Mouse (Mus musculus): Measurements from ENCODE around the gene Celf2.

The Celf2 gene

DNA sequence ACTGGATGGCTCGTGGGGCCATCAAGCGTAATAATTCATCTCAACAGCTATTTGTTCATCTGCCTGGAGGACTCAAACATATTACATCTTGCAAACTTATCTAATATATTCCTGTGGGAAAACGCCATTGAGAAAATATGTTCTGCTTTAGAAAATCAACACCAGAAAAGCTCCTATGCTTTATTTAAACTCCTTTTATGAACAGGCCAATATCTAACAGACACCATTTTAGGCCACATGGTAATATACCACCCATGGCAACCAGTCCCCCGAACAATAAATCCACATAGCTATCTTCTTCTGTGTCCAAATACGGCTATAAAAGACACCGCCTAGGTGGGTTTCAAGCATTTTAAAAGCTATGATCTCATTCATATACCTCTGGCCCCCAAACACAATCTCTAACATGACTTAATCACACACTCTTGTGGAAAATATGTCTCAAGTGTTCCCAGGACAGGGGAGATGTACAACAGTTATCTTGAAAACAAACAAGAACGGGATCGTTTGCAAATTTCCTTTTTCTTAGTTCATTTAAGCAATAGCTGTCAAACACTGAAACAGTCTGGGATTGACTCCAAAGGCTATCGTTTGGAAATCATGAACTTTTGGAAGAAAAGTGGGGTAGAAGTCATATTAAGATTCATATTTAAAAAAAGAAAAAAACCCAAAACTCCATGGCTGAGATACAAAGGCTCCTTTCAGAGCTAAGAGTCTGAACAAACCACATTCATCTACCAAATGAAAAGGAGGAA lies 639.2 kb downstream of the Celf2 start:
- peak; percentile 7 for DNase-seq (ENCODE audit: low read depth)

DNA sequence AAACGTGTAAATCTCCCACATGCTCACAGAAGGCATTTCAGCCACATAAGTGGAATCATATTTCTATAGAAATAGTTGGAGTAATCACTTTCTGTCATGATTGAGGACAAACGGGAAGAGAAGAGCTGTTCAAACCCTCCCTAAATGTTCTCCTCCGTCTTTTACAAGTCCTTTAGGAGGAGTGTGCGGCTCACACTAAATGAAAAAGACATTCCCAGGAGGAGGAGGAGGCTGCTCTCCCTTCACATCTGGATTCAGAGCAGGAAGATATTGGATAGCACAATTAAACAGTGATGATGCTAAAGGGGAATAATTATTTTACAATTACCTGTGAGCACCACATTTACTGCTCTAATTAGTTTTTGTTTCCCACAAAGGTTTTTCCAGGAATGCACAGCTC lies 642.1 kb downstream of the Celf2 start:
- DNase-seq (ENCODE audit: low read depth) = no peak

DNA sequence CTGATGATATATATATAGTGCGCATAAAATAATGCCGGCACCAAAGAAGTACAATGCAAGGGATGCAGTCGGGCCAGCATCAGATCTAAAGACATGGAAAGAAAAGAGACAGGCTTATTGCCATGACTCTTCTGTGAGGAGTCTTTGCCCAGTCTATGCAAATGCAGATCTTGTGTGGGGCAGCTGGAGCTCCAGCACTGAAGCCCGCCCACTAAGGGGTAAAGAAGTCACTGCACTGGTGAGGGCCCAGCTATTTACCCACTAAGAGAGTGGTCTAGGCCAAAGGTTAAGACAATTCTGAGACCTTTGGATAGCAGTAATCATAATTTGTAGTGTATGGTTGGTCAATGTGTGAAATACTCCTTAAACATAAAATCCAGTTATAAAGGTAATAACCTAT lies 643.6 kb downstream of the Celf2 start:
- no peak for DNase-seq (ENCODE audit: low read depth)

DNA sequence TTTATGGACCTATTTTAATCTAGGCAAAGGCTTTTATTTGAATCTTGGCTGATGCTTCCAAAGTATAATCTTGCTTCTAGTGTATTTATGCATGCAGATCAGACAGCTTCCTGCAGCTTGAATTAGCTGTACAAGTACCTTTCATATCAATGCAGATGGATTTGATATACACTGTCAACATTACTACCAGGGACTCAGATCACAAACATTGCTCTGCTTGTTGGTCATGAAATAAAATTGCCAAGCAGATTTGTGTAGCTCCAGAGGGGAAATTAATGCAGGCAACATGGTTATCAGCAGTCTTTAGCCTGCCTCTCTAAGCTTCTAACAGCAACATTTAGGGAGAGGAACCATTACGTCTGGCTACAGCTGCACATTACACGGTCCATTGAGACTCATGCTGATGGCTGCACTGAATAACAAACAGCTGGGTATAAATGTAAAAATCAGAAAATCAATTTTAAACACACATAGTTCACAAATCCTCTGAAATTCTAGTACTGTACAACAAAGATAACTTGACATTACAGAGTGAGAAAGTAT lies 659.2 kb downstream of the Celf2 start:
- no peak for DNase-seq (ENCODE audit: low read depth)

DNA sequence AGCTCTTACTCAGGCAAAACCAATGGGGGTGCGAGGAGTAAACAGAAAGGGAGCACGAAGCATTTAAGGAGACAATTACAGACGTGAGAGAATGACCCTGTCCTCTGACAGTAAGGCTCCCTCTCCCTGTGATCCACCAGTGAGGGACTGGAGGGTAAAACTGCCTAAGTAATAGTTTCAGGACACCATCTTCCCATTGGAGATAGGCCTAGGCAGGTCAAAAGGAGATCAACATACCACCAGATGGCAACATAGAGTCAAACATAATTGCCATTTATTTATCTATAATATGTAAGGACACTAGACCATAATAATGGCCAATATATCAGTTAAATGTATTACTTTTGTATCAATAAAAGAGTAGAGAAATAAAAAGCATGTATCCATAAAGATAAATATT lies 660.0 kb downstream of the Celf2 start:
- DNase-seq (ENCODE audit: low read depth) = peak; percentile 12

DNA sequence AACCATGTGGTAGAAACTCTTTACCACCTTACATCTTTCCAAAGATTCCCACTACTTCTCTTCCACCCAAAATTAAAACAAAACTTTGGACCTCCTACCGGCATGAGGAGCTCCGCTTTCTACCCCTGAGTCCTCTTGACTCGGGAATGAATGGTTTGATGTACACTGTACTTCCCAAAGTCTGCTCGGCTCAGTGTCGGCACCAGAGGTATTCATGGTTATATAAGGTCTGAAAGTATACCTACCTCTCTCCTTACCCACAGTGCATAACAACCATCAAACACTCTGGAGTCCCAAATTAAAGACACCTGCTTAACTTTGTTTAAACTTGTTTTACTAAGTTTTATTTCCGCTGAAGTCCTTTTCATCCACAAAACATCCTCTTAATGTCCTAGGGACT lies 679.3 kb downstream of the Celf2 start:
- no peak for DNase-seq (ENCODE audit: low read depth)

DNA sequence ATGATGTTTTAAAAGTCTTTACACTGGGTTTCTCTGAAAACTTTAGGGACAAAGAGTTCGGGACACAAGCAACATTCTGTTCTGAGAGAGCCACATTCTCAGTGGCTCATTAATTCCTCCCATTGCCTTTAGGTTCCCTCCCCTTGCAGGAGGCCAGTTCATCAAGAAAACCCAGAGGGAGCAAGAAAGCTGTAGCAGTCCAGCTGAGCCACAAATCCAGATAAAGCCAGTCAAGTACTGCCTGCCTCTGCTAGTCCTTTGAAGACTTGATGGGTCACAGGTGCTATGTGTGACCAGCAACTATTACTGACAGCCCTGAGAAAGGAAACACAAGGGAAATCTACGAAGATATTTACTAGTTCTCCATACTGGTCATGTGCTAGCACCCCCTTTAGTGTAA lies 681.8 kb downstream of the Celf2 start:
- no peak for DNase-seq (ENCODE audit: low read depth)

DNA sequence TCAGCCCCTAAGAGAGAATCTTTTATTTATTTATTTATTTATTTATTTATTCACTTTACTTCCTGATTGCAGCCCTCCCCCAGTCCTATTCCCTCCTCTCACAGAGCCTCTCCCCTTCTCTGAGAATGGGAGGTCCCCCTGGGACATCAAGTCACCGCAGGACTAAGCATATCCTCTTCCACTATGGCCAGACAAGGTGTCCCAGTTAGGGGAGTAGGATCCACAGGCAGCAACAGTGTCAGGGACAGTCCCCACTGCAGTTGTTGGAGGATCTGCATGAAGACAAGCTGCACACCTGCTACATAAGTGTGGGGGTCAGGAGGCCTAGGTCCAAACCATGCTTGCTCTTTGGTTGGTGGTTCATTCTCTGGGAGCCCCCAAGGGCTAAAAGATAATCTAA lies 686.3 kb downstream of the Celf2 start:
- no peak for DNase-seq (ENCODE audit: low read depth)

DNA sequence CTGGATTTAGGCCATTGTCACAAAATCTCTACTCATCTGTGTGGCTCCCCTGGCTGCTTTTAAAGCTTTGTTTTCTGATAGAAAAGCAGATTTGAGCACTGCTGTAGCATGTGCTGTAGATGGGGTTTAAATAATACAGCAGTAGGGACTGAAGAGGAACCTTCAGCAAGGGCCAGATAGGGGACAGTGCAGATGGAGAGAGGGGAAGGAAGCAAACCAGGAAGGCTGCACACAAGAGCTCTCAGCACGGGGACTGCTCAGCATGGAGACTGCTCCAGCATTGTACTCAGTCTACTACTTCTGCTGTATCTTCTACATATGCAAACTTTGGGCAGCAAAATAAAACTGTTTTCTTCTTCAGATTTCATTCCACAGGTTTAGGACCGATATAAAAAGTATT lies 687.8 kb downstream of the Celf2 start:
- no peak for DNase-seq (ENCODE audit: low read depth)

DNA sequence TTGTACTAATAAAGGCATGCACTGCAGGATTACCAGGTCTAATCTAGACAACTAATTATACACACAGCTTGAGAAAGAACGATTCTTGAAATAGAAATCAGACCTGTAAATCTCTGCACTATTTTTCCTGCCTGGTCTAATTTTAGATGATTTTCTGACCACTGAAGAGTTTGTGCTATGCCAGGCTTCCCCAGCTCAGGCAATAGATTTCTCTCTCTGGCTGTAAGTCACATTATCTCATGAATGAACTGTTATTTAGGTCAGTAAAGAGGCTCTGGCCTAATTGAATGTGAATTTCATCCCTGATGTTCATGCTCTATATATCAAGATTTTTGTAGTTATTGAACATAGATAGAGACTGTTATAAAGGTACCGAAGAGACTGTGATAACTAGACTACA lies 694.1 kb downstream of the Celf2 start:
- no peak for DNase-seq (ENCODE audit: low read depth)

DNA sequence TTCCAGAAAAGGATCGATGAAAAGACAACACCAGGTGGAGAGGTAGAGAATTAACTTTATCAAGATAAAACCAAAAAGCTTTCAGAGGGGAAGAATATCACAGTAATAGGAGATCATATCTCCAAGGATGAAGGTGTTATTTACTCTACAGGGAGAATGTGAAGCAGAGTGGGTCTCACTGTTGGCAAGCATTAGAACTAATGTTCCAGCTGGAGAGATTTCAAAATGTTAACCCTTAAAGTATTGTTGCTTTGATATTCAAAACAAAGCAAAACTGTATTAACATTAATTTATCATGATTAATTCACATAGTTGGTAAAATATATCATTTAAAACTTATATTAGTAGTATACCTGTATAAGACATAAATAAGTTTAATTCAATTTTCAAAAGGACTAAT lies 700.6 kb downstream of the Celf2 start:
- no peak for DNase-seq (ENCODE audit: low read depth)

DNA sequence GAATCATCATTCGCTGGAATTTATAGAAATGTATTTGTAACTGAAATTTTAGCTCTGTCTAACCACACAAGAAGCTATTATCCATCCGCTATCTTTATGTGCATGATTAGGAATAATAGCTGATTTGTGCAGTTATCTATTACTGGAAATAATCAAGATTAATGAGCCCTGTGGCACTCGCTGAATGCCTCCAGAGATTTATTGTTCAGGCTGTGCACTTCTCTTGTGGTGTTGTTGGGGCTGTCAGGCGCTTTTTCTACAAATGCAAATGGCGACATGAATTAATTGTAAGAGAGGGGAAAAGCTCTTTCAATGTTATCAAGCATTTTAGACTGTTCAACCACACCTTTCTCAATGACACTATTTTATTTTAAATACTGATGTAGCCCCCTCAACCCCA lies 712.6 kb downstream of the Celf2 start:
- no peak for DNase-seq (ENCODE audit: low read depth)

DNA sequence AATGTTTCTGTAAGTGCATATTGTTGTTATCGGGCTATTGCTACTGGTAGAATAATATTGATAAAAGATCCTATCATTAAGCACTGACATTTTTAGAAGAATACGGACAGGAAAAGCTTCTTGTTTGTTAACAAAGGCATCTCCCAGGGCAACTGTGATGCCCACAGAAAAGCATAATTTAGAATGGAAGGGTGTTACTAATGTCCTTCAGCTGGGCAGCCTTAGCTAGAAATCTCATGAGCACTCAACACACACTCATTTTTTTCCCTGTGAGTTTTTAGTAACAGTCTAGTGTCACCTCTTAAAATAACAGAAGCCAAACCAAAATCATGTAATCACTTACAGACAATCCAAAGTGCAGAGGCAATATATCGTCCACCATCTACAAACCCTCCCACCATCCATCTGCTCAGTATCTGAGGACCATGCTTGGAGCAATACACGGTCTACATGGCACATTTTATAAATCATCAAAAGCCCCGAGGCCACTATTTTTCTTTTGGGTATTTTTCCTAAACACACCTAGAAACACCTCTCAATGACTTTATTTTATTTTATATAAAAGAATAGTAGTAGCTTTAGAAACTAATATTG lies 713.3 kb downstream of the Celf2 start:
- no peak for DNase-seq (ENCODE audit: low read depth)

DNA sequence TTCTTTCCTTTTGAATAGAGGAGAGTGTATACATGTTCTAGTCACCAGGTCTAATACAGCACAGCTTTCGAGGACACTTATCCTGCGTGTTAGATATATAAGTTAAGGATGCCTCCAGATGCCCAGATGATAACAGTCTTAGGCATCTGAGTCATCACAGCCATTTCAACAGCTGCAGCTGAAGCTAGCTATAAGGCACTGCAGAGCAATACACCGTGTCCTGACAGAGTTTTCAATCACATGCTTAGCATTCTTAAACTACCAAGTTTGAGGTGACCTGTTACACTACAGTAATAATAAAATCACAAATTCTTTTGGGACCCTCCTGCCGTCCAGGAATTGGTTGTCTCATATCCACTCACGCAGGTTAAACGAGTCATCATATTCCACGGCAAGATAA lies 714.5 kb downstream of the Celf2 start:
- DNase-seq (ENCODE audit: low read depth) = no peak

DNA sequence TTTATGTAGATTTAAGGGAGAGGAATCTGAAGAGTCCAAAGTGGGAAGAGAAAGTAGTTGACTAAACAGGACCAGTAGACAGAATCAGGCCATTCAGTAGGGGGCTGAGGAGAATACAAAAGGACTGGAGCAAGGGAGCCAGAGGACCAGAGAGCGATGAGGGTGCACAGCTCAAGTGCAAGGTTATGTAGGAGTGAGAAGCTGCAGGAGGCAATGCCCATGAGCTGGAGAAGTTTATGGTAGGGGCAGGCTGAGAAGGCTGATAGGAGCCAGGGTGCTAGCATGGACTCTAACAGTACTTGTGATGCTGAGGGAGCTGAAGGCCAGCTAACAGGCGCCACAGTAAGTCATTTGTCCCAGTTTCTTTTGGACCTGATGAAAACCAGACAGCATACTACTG lies 718.5 kb downstream of the Celf2 start:
- no peak for DNase-seq (ENCODE audit: low read depth)

DNA sequence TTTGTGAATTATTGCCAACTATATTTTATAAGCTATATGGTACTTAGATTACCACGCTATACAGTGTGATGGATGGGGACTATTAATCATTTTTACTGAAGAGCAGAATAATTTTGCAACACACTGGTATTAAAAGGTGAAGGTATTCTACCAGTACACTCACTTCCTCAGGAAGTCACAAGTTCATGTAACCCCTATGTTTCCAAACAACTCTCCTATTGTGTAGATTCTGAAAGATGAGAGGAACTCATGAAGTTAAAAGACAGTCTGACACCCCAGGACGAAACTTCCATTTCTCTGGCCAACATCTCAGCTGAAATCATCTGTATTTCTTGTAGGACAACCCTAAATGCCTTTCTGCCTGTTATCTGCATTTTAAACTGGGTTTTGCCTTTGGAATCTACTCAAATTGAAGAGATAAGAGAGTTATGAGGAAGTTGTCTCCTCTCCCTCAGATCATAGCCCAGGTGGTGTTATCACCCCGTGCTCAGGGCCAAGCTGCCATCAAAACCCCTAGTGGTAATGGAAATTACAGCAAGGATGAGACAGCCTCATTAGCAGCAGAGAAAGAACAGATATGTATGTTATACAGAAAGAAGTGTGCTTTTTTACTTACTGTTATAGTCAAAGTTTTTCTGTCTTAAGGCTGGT lies 722.7 kb downstream of the Celf2 start:
- DNase-seq (ENCODE audit: low read depth) = peak; percentile 47

DNA sequence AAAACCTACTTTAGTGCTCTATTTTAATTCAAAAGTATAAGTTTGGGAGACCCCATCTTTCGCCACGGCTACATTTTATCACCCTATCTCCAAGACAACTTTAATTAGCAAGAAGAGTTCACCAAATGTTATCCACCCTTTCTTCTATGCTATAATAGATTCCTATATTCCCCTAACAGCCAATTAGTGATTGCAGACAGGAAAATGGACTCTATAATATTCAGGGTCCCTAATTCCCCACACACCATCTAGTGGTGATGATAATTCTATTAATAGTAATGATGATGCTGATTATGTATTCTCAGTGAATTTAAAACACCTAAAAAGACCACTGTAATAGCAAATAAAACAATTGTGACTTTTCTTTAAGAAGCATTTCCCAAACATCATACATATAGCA lies 739.1 kb downstream of the Celf2 start:
- DNase-seq (ENCODE audit: low read depth) = no peak

DNA sequence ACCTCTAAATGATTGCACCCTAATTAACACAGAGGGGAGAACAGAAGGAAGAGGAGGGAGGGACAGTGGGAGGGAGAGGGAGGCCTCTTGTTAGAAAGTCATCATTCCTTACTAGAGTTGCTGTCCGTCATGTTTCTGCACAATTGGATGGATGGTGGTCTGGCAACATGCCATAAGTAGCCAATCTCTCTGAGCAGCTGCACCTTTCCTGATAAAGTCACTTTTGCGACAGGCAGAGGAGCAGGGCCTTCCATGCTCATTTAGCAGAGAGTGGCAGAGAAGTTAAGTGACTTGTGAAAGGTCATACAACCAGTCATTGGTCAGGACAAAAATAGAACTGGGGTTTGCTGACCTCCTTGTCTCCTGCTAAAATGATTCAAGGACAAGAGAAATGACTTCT lies 747.0 kb downstream of the Celf2 start:
- DNase-seq (ENCODE audit: low read depth) = no peak

DNA sequence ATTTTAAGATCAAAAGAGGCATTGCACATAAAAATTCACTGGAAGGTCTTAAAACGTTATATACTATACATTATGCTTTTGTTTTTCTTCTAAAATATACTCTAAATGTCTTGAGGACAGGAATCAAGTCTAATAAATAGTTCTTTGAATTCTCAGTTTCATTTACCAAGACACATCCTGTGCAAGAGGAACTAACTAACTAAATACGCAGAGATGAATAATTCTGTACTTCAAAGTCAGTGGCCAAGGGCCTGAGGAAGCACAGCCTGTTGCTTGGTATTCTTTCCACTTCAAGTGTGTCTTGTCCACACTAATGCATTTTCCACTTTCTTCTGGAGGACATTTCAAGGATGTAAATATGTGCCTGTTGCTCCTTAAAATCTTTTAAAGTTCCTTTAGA lies 766.2 kb downstream of the Celf2 start:
- no peak for DNase-seq (ENCODE audit: low read depth)

DNA sequence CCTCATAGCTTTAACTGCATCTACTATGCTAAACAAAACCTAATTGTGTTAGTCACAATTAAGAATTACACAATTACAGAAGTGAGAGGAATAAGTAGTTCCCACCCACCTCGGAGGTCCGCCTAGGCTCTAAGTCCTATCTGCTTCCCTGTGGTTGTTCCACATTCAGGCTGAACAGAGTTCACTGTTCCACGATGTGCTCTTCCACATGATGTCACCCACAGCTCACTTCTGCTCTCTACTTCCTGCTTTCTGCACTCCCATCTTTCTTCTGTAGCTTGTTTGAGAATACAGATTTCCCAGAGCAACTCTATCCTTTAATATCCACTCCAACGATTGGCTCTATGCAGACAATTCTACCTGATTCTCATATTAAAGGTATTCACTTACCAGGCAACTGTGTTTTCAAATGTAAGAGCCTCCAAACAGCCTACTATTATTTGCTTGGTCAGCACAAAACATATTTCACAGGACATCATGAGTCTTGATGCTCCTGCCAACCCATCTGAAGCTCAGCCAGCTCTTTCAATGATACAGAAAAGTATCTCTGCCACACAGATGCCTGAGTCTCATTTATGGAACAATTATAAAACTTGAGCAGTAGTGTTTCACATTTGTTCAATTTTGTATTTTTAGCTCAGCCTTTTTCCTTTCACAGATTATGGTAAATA lies 769.2 kb downstream of the Celf2 start:
- DNase-seq (ENCODE audit: low read depth) = no peak

DNA sequence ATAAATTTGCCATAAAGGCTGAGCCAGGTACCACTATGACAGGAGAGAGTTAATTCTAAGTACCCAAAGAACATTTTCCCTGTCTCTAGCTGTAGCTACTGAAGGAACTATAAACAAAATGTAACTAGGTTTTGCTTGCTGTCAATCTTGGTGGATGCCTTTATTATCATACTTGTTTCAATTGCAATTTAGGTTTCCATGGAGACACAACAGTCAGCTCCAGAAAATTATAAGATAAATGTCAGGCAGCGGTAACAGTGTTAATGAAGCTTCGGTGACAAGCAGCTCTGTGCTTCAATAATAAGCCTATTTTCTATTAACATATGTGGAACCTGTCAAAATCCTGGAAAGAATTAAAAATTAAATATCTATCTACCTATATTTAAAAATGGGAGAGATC lies 777.3 kb downstream of the Celf2 start:
- DNase-seq (ENCODE audit: low read depth) = no peak

DNA sequence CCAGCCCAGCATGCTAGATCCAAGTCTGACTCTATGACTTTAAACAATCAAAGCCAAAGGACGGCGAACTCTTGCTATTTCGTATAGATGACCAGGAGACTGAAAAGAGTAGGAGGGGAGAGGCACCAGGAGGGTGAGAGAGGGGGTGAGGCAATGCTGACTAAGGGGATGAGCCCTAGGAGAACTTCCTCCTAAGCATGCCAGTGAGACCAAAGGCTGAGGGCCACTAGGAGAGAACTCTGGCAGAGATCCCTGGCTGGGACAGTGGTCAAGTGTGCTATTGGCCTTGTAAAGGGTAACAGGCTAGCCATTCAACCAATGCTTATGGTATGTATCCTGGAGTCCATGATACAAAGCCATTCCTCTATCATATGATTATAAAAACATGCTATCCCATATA lies 778.5 kb downstream of the Celf2 start:
- no peak for DNase-seq (ENCODE audit: low read depth)

DNA sequence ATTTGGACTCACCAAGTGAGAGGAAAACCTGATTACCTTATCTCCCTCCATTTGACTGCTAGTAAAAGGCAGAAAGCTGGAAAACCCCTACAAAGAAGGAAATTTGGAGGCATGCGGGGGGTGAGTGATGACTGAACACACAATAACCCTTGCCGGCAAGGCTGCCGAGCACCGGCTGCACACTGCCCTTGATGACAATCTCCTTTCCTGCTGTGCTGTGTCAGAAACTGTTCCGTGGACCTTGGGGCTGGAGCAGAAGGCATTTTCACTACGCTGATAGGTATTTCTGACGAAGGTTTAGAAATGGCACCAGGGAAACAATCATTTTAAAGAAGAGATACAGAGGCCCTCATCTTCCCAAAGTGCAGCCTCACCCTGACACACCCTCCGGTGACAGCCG lies 779.4 kb downstream of the Celf2 start:
- peak; percentile 36 for DNase-seq (ENCODE audit: low read depth)
